Mouse (Mus musculus) embryonic facial prominence, embryonic 10.5 days (tissue): ENCODE results near the gene Vmn1r183. TPM values are rescaled to one million over a fixed set of nuclear protein-coding genes. Genes with fewer than 3 reads are reported as not detected.
"Not testable (repeated sequence)": the region's sequence is repeated elsewhere in the genome, so short reads cannot be mapped to it uniquely, and the experiment has no call there.

Source experiments
- DNase-seq: peaks from one replicate; pipeline ENCODE4 v3.0.0-alpha.2; 2017; ENCODE audit warnings: low spot score
- H3K27ac ChIP-seq: fragments of 300-500 bp; sonication (generic); replicated peaks from 2 replicates; pipeline ENCODE4 v1.5.1; 2016; ENCODE audit warnings: mild to moderate bottlenecking
- H3K27me3 ChIP-seq: fragments of 300-500 bp; sonication (generic); replicated peaks from 2 replicates; pipeline ENCODE4 v1.6.1; 2016; ENCODE audit warnings: low read depth, mild to moderate bottlenecking; ENCODE audit not compliant: poor library complexity, severe bottlenecking
- H3K36me3 ChIP-seq: fragments of 300-500 bp; sonication (generic); replicated peaks from 2 replicates; pipeline ENCODE4 v1.6.1; 2016; ENCODE audit warnings: mild to moderate bottlenecking, moderate library complexity
- H3K4me1 ChIP-seq: fragments of 300-500 bp; sonication (generic); 2 replicates; pipeline ENCODE4 v1.6.1; 2016
- H3K4me3 ChIP-seq: fragments of 300-500 bp; sonication (generic); 2 replicates; pipeline ENCODE4 v1.5.1; 2016; ENCODE audit warnings: mild to moderate bottlenecking, moderate library complexity
- H3K9me3 ChIP-seq: fragments of 300-500 bp; sonication (generic); 2 replicates; pipeline ENCODE4 v1.6.1; 2016; ENCODE audit warnings: mild to moderate bottlenecking
- WGBS: fragments of 180-500 bp; shearing (Covaris S2); methylation state at CpG from one replicate; pipeline ENCODE4 v1.1.7; 2016; 5-methylcytosine and 5-hydroxymethylcytosine counted together
- polyA plus RNA-seq: library from polyadenylated mRNA; unstranded; fragments of >200 nt; fragmentation: Nextera tagmentation; extraction: Ambion mirVana; gene quantifications from 2 replicates; pipeline ENCODE4 v1.2.1, GENCODE M21; 2016

Vmn1r183 gene
- not detected in 2 replicates for polyA plus RNA-seq

GRCm38 (mm10) chr7:24052660-24053304 lies at the start of gene Vmn1r183:
Gene Vmn1r183 (plus strand): TSS chr7:24053254.
- H3K27me3 ChIP-seq = no peaks in the 10 kb centered on the region
- 80% methylated on average over 4 of the region's 4 CpGs for WGBS
- H3K9me3 ChIP-seq = peaks cover 6% of the 10 kb centered on the region

DNA sequence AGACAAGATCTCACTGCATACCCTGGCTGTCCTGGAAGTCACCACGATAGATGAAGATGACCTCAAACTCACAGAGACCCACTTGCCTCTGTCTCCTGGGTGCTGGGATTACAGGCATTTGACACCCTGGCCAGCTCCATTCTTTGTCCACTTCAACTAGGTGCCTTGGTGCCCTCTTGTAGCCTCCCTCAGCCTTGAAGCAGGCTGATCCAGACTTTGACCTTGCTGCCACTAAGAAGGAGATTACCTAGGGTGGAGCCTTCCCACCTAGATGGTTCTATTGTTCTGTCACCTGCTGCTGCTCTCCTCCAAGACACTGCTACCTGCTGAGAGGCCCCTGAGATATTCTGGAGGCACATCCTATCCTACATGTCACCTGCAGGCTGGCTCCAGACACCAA lies 21.4 kb downstream of the Vmn1r183 start:
- H3K4me1 ChIP-seq, H3K4me3 ChIP-seq, H3K9me3 ChIP-seq, H3K27ac ChIP-seq, H3K27me3 ChIP-seq, DNase-seq, H3K36me3 ChIP-seq: not testable (repeated sequence)
- 31% methylated on average over 1 of the region's 1 CpGs for WGBS

More at GRCm38 (mm10) chr7:24052660-24053304, at the start of gene Vmn1r183:
- Histone ChIP-seq H3K4me3 (no peak within 1 kb of the TSS), H3K4me1 (no peaks in the 10 kb centered on the region), H3K36me3 (no peaks in the 10 kb centered on the region), H3K27ac (no peak within 1 kb of the TSS)
- no peak for DNase-seq

- Histone ChIP-seq H3K4me3 (peak within 1 kb of the TSS; percentile 64), H3K27ac (peak within 1 kb of the TSS; percentile 83), H3K9me3 (peaks cover 32% of the 10 kb centered on the region), H3K4me1 (peaks cover 11% of the 10 kb centered on the region), H3K36me3 (peaks cover 38% of the 10 kb centered on the region), H3K27me3 (no peaks in the 10 kb centered on the region)
- 16% methylated on average over 44 of the region's 44 CpGs for WGBS
- peak; percentile 93 for DNase-seq
Observed at GRCm38 (mm10) chr7:24081634-24082431, 28.8 kb downstream of the Vmn1r183 start, which contains the start of gene Zfp180. Gene Zfp180 (plus strand): TSS chr7:24081924.

- Histone ChIP-seq H3K27ac (peak overlapping the region; percentile 83), H3K4me1 (peaks cover 11% of the 10 kb centered on the region), H3K27me3 (no peaks in the 10 kb centered on the region), H3K4me3 (peak overlapping the region; percentile 64), H3K36me3 (peaks cover 46% of the 10 kb centered on the region), H3K9me3 (peaks cover 35% of the 10 kb centered on the region)
- DNase-seq = no peak
- WGBS = 61% methylated on average over 15 of the region's 15 CpGs
Observed at GRCm38 (mm10) chr7:24082457-24083235, 29.6 kb downstream of the Vmn1r183 start.

DNA sequence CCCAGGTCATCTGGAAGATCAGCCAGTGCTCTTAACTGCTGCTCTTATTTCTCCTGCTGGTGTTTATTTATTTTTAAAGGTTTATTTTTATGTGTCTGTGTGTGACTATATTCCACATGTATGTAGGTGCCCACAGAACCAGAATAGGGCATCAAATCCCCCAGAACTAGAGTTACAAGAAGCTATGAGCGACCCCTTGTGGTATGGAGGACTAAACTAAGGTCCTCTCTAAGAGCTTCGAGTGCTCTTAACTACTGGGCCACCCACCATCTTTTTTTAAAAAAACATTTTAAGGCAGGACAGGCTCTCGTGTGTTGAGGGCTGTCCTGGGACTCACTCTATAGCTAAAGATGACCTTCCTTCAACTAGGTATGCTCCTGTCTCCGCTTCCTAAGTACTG lies 33.8 kb downstream of the Vmn1r183 start:
- H3K36me3 ChIP-seq = peaks cover 79% of the 10 kb centered on the region
- WGBS = 95% methylated on average over 4 of the region's 4 CpGs
- H3K27ac ChIP-seq = no peak overlapping the region
- peaks cover 11% of the 10 kb centered on the region for H3K4me1 ChIP-seq
- no peak for DNase-seq
- H3K27me3 ChIP-seq = no peaks in the 10 kb centered on the region
- H3K4me3 ChIP-seq = no peak overlapping the region
- peaks cover 53% of the 10 kb centered on the region for H3K9me3 ChIP-seq

- Histone ChIP-seq H3K36me3 (peaks cover 83% of the 10 kb centered on the region), H3K4me1 (peaks cover 8% of the 10 kb centered on the region), H3K27ac (no peak overlapping the region), H3K9me3 (peaks cover 53% of the 10 kb centered on the region), H3K4me3 (no peak overlapping the region), H3K27me3 (no peaks in the 10 kb centered on the region)
- WGBS = 97% methylated on average over 12 of the region's 12 CpGs
- DNase-seq = no peak
Observed at GRCm38 (mm10) chr7:24087485-24088125, 34.6 kb downstream of the Vmn1r183 start.

DNA sequence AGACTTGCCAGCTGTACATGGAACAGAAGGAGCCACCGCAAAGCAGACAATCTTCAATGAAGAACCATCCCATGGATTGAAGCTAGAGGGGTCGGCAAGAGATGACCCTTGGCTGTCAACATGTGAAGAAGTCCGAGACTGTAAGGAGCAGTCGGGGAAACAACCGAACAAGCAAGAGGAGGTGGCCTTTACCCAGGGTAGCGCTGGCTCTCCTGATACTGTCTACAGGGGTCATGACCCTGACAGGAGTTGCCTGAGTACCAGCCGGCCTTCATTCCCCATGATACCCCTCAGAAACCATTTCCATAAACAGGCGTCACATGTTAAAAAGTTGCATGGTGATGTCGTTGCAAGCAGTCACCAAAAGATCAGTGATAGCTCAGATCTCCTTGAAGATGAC lies 51.3 kb downstream of the Vmn1r183 start:
- H3K36me3 ChIP-seq = peaks cover 100% of the 10 kb centered on the region
- DNase-seq = no peak
- H3K4me3 ChIP-seq = no peak overlapping the region
- no peaks in the 10 kb centered on the region for H3K4me1 ChIP-seq
- H3K27ac ChIP-seq = no peak overlapping the region
- peaks cover 100% of the 10 kb centered on the region for H3K9me3 ChIP-seq
- H3K27me3 ChIP-seq = no peaks in the 10 kb centered on the region
- WGBS = 95% methylated on average over 9 of the region's 9 CpGs

DNA sequence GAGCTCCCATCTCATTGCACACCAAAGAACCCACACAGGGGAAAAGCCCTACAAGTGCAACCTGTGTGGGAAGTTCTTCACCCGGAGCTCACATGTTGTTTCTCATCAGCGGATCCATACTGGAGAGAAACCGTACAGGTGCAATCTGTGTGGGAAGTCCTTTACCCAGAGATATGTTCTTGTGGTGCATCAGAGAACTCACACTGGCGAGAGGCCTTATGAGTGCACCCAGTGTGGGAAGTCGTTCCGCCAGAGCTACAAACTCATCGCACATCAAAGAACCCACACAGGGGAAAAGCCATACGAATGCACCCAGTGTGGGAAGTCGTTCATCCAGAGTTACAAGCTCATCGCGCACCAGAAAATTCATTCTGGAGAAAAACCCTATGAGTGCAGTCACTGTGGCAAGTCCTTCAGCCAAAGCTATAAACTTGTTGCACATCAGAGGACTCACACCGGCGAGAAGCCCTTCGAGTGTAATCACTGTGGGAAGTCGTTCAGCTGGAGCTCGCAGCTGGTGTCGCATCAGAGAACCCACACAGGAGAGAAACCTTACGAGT lies 52.2 kb downstream of the Vmn1r183 start:
- Histone ChIP-seq H3K4me3 (no peak overlapping the region), H3K27ac (no peak overlapping the region), H3K27me3 (no peaks in the 10 kb centered on the region), H3K4me1 (no peaks in the 10 kb centered on the region), H3K9me3 (peaks cover 98% of the 10 kb centered on the region), H3K36me3 (peaks cover 99% of the 10 kb centered on the region)
- WGBS = 96% methylated on average over 18 of the region's 18 CpGs
- peak; percentile 20 for DNase-seq

GRCm38 (mm10) chr7:24110839-24111238 lies 57.8 kb downstream of the Vmn1r183 start:
- Histone ChIP-seq H3K36me3 (peaks cover 42% of the 10 kb centered on the region), H3K4me3 (no peak overlapping the region), H3K9me3 (peaks cover 42% of the 10 kb centered on the region), H3K27me3 (no peaks in the 10 kb centered on the region), H3K4me1 (peaks cover 8% of the 10 kb centered on the region), H3K27ac (no peak overlapping the region)
- 96% methylated on average over 7 of the region's 7 CpGs for WGBS
- no peak for DNase-seq

- DNase-seq = no peak
Observed at GRCm38 (mm10) chr7:24111772-24112155, 58.7 kb downstream of the Vmn1r183 start.

DNA sequence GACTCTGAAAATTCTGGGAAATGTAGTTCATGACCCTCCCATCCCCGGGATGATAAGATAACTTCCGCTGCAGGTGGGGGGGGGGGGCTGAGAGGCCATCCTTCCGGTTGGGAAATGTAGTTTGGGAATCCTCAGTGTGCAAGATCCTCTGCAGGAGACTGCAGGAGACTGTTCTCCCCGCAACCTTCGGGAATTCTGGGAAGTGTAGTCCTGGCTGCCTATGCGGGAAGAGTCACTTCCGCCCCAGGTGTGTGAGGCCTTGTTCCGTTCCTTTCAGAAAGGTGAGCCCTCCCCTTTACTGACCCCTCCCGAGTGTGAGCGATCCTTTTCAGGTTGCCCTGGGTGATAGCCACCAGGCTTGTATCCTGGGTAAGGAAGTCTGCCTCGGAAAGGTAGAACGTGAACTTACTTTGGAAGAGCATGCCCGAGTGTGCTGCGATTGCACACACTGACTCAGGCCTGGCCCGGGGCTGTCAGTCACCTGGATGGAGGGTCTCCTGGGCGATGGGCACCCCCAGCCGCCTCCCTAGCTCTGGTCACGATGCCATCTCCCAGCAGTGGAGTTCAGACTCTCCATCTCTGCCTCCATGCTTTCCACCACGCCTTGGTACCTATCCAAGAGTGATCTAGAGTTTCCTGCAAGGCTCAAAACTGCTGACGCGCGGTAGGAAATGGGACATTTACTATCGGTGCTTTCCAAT lies 59.3 kb downstream of the Vmn1r183 start, which contains the start of gene Zfp112:
Gene Zfp112, plus strand, starts transcription at position 159 of the 701 bp plus-strand sequence.
- Histone ChIP-seq H3K4me1 (peaks cover 8% of the 10 kb centered on the region), H3K4me3 (peak within 1 kb of the TSS; percentile 75), H3K27me3 (no peaks in the 10 kb centered on the region), H3K36me3 (peaks cover 28% of the 10 kb centered on the region), H3K9me3 (peaks cover 28% of the 10 kb centered on the region), H3K27ac (peak within 1 kb of the TSS; percentile 83)
- 2% methylated on average over 23 of the region's 23 CpGs for WGBS
- peak; percentile 91 for DNase-seq

More at GRCm38 (mm10) chr7:24111772-24112155, 58.7 kb downstream of the Vmn1r183 start:
- Histone ChIP-seq H3K4me1 (peaks cover 8% of the 10 kb centered on the region), H3K27ac (peak overlapping the region; percentile 83), H3K9me3 (peaks cover 33% of the 10 kb centered on the region), H3K27me3 (no peaks in the 10 kb centered on the region), H3K36me3 (peaks cover 33% of the 10 kb centered on the region), H3K4me3 (peak overlapping the region; percentile 75)
- WGBS = 3% methylated on average over 9 of the region's 9 CpGs
